Mouse (Mus musculus): ENCODE measurements around the gene Morc4. TPM values are rescaled to one million over a fixed set of nuclear protein-coding genes. Genes with fewer than 3 reads are reported as not detected.

Morc4 gene
- 16.8 and 18.8 TPM in 2 replicates for polyA plus RNA-seq (2014; fragmentation: Nextera tagmentation; extraction: Ambion mirVana)

- ATAC-seq (ENCODE audit: insufficient number of reproducible peaks, insufficient read depth, low FRiP score, low read depth): peak; percentile 90
- H3K9me3 ChIP-seq (ENCODE audit: control insufficient read depth, low read length): no peaks in the 10 kb centered on the region
- peak within 1 kb of the TSS; percentile 71 for H3K4me2 ChIP-seq (ENCODE audit: low read length)
- no peaks in the 10 kb centered on the region for H3K36me3 ChIP-seq (ENCODE audit: control insufficient read depth, insufficient read depth, low read length)
- 24% methylated on average over 79 of the region's 87 CpGs for WGBS
- peak within 1 kb of the TSS; percentile 59 to 74 for H3K4me3 ChIP-seq (ENCODE audit: control insufficient read depth in 1 of 2, insufficient read depth in 1 of 2, low read depth in 1 of 2, low read length in 2 of 2)
- peak within 1 kb of the TSS; percentile 39 to 57; a peak in 3 of 4 replicates for H3K27ac ChIP-seq (replicated peaks in 1 of 2; ENCODE audit: control insufficient read depth in 1 of 2, insufficient read depth in 1 of 2, low read depth in 2 of 2, low read length in 2 of 2)
- no peaks in the 10 kb centered on the region for H3K27me3 ChIP-seq (ENCODE audit: control insufficient read depth, insufficient read depth, low read length)
- 0 out of 4 replicates have a peak, but pooled peaks cover 0 to 4% of the 10 kb centered on the region in 2 experiments for H3K4me1 ChIP-seq (ENCODE audit: control insufficient read depth in 2 of 2, insufficient read depth in 2 of 2, low read length in 2 of 2)
- peak within 1 kb of the TSS; percentile 76 for H3K9ac ChIP-seq (ENCODE audit: low read length)
Observed at GRCm38 (mm10) chrX:139870938-139871791, at the start of gene Morc4. TSS of gene Morc4 (minus strand) at chrX:139871677.

- H3K27me3 ChIP-seq (ENCODE audit: control insufficient read depth, insufficient read depth, low read length): no peaks in the 10 kb centered on the region
- no peak overlapping the region for H3K4me2 ChIP-seq (ENCODE audit: low read length)
- H3K9me3 ChIP-seq (ENCODE audit: control insufficient read depth, low read length): no peaks in the 10 kb centered on the region
- H3K4me1 ChIP-seq (ENCODE audit: control insufficient read depth in 2 of 2, insufficient read depth in 2 of 2, low read length in 2 of 2): no peaks in the 10 kb centered on the region
- H3K9ac ChIP-seq (ENCODE audit: low read length): no peak overlapping the region
- ATAC-seq (ENCODE audit: insufficient number of reproducible peaks, insufficient read depth, low FRiP score, low read depth): no peak
- no peak overlapping the region for H3K4me3 ChIP-seq (ENCODE audit: control insufficient read depth in 1 of 2, insufficient read depth in 1 of 2, low read depth in 1 of 2, low read length in 2 of 2)
- WGBS: 86% methylated on average over 4 of the region's 4 CpGs
- H3K36me3 ChIP-seq (ENCODE audit: control insufficient read depth, insufficient read depth, low read length): no peaks in the 10 kb centered on the region
- no peak overlapping the region for H3K27ac ChIP-seq (replicated peaks in 1 of 2; ENCODE audit: control insufficient read depth in 1 of 2, insufficient read depth in 1 of 2, low read depth in 2 of 2, low read length in 2 of 2)
Observed at GRCm38 (mm10) chrX:139920572-139920971, 49.1 kb upstream of the Morc4 start.

- ATAC-seq (ENCODE audit: insufficient number of reproducible peaks, insufficient read depth, low FRiP score, low read depth): no peak
- no peak overlapping the region for H3K4me2 ChIP-seq (ENCODE audit: low read length)
- H3K27me3 ChIP-seq (ENCODE audit: control insufficient read depth, insufficient read depth, low read length): no peaks in the 10 kb centered on the region
- H3K27ac ChIP-seq (replicated peaks in 1 of 2; ENCODE audit: control insufficient read depth in 1 of 2, insufficient read depth in 1 of 2, low read depth in 2 of 2, low read length in 2 of 2): no peak overlapping the region
- no peaks in the 10 kb centered on the region for H3K9me3 ChIP-seq (ENCODE audit: control insufficient read depth, low read length)
- no peaks in the 10 kb centered on the region for H3K4me1 ChIP-seq (ENCODE audit: control insufficient read depth in 2 of 2, insufficient read depth in 2 of 2, low read length in 2 of 2)
- H3K36me3 ChIP-seq (ENCODE audit: control insufficient read depth, insufficient read depth, low read length): no peaks in the 10 kb centered on the region
- no peak overlapping the region for H3K4me3 ChIP-seq (ENCODE audit: control insufficient read depth in 1 of 2, insufficient read depth in 1 of 2, low read depth in 1 of 2, low read length in 2 of 2)
- 38% methylated on average over 1 of the region's 1 CpGs for WGBS
- no peak overlapping the region for H3K9ac ChIP-seq (ENCODE audit: low read length)
Observed at GRCm38 (mm10) chrX:139891387-139891786, 19.9 kb upstream of the Morc4 start.

GRCm38 (mm10) chrX:139883221-139883620 is 11.7 kb upstream of the Morc4 start:
- Histone ChIP-seq H3K27me3 (ENCODE audit: control insufficient read depth, insufficient read depth, low read length) (no peaks in the 10 kb centered on the region), H3K4me2 (ENCODE audit: low read length) (no peak overlapping the region), H3K9me3 (ENCODE audit: control insufficient read depth, low read length) (no peaks in the 10 kb centered on the region), H3K36me3 (ENCODE audit: control insufficient read depth, insufficient read depth, low read length) (no peaks in the 10 kb centered on the region), H3K4me3 (ENCODE audit: control insufficient read depth in 1 of 2, insufficient read depth in 1 of 2, low read depth in 1 of 2, low read length in 2 of 2) (no peak overlapping the region), H3K27ac (replicated peaks in 1 of 2; ENCODE audit: control insufficient read depth in 1 of 2, insufficient read depth in 1 of 2, low read depth in 2 of 2, low read length in 2 of 2) (no peak overlapping the region), H3K9ac (ENCODE audit: low read length) (no peak overlapping the region), H3K4me1 (ENCODE audit: control insufficient read depth in 2 of 2, insufficient read depth in 2 of 2, low read length in 2 of 2) (no peaks in the 10 kb centered on the region)
- no peak for ATAC-seq (ENCODE audit: insufficient number of reproducible peaks, insufficient read depth, low FRiP score, low read depth)

- Histone ChIP-seq H3K9me3 (ENCODE audit: control insufficient read depth, low read length) (no peaks in the 10 kb centered on the region), H3K36me3 (ENCODE audit: control insufficient read depth, insufficient read depth, low read length) (no peaks in the 10 kb centered on the region), H3K4me3 (ENCODE audit: control insufficient read depth in 1 of 2, insufficient read depth in 1 of 2, low read depth in 1 of 2, low read length in 2 of 2) (no peak overlapping the region), H3K4me2 (ENCODE audit: low read length) (no peak overlapping the region), H3K27ac (replicated peaks in 1 of 2; ENCODE audit: control insufficient read depth in 1 of 2, insufficient read depth in 1 of 2, low read depth in 2 of 2, low read length in 2 of 2) (no peak overlapping the region), H3K9ac (ENCODE audit: low read length) (no peak overlapping the region), H3K4me1 (ENCODE audit: control insufficient read depth in 2 of 2, insufficient read depth in 2 of 2, low read length in 2 of 2) (peaks cover 0 to 2% of the 10 kb centered on the region in 2 experiments; a peak in 1 of 4 replicates), H3K27me3 (ENCODE audit: control insufficient read depth, insufficient read depth, low read length) (no peaks in the 10 kb centered on the region)
- no peak for ATAC-seq (ENCODE audit: insufficient number of reproducible peaks, insufficient read depth, low FRiP score, low read depth)
- WGBS: 49% methylated on average over 3 of the region's 3 CpGs
Observed at GRCm38 (mm10) chrX:139877936-139878335, 6.5 kb upstream of the Morc4 start.

- H3K4me3 ChIP-seq (ENCODE audit: control insufficient read depth in 1 of 2, insufficient read depth in 1 of 2, low read depth in 1 of 2, low read length in 2 of 2): no peak overlapping the region
- no peak overlapping the region for H3K9ac ChIP-seq (ENCODE audit: low read length)
- H3K4me2 ChIP-seq (ENCODE audit: low read length): no peak overlapping the region
- H3K27ac ChIP-seq (replicated peaks in 1 of 2; ENCODE audit: control insufficient read depth in 1 of 2, insufficient read depth in 1 of 2, low read depth in 2 of 2, low read length in 2 of 2): no peak overlapping the region
- WGBS: 88% methylated on average over 7 of the region's 7 CpGs
- no peaks in the 10 kb centered on the region for H3K36me3 ChIP-seq (ENCODE audit: control insufficient read depth, insufficient read depth, low read length)
- no peaks in the 10 kb centered on the region for H3K9me3 ChIP-seq (ENCODE audit: control insufficient read depth, low read length)
- no peaks in the 10 kb centered on the region for H3K27me3 ChIP-seq (ENCODE audit: control insufficient read depth, insufficient read depth, low read length)
- peaks cover 0 to 2% of the 10 kb centered on the region in 2 experiments; a peak in 1 of 4 replicates for H3K4me1 ChIP-seq (ENCODE audit: control insufficient read depth in 2 of 2, insufficient read depth in 2 of 2, low read length in 2 of 2)
- no peak for ATAC-seq (ENCODE audit: insufficient number of reproducible peaks, insufficient read depth, low FRiP score, low read depth)
Observed at GRCm38 (mm10) chrX:139877105-139877504, 5.6 kb upstream of the Morc4 start.

GRCm38 (mm10) chrX:139870300-139870711 is 1.2 kb downstream of the Morc4 start:
- peak overlapping the region; percentile 76; the same call in 1 of the 2 replicates for H3K9ac ChIP-seq (ENCODE audit: low read length)

More at GRCm38 (mm10) chrX:139870300-139870711, 1.2 kb downstream of the Morc4 start:
- Histone ChIP-seq H3K27ac (replicated peaks in 1 of 2; ENCODE audit: control insufficient read depth in 1 of 2, insufficient read depth in 1 of 2, low read depth in 2 of 2, low read length in 2 of 2) (no peak overlapping the region), H3K4me2 (ENCODE audit: low read length) (peak overlapping the region; percentile 71), H3K9me3 (ENCODE audit: control insufficient read depth, low read length) (no peaks in the 10 kb centered on the region), H3K4me3 (ENCODE audit: control insufficient read depth in 1 of 2, insufficient read depth in 1 of 2, low read depth in 1 of 2, low read length in 2 of 2) (peak overlapping the region; percentile 59 to 74), H3K4me1 (ENCODE audit: control insufficient read depth in 2 of 2, insufficient read depth in 2 of 2, low read length in 2 of 2) (0 out of 4 replicates have a peak, but pooled peaks cover 0 to 4% of the 10 kb centered on the region in 2 experiments), H3K27me3 (ENCODE audit: control insufficient read depth, insufficient read depth, low read length) (no peaks in the 10 kb centered on the region), H3K36me3 (ENCODE audit: control insufficient read depth, insufficient read depth, low read length) (no peaks in the 10 kb centered on the region)
- no peak for ATAC-seq (ENCODE audit: insufficient number of reproducible peaks, insufficient read depth, low FRiP score, low read depth)
- 23% methylated on average over 15 of the region's 15 CpGs for WGBS

Data from heart, embryonic 14.5 days (tissue).